Mouse (Mus musculus) urinary bladder, adult 18-20 months (tissue): Measurements from ENCODE around the gene Ppp1r3e.

Experiments used
- DNase-seq, 2 experiments: peaks; one replicate each; pipeline ENCODE4 v3.0.0; 2022; ENCODE audit warnings: low spot score in 2 of 2, mixed read lengths in 2 of 2

Ppp1r3e gene

DNA sequence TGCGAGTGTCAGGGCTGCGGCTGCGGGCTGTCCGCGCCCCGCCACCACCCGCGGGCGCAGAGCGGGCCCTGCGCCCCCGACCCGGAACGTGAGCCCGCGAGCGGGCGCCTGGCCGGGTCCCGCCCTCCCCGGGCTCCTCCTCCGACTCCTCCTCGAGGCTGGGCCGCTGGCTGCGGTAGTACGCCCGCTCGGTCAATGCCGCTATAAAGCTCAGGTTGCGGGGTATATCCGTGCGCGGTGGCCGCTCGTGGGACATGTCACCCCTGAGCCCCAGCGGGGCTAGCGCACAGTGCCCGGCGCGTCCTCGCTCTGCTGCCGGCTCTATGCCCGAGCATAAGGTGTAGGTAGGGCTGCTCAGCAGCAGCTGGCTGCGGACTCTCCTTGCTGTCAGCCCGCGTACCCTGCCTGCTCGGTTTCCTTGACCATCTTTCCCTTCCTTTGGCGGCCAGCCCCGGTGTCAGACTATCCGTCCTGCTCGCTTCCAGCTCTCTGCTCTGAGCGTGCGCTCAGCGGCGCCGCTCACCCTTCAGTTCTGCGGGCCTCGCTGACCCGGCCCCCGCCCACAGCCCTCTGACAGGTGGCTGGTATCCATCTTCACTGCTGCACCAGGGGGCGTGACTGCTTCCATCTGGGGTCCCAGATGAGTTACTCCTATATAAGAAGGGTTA, at the start of gene Ppp1r3e:
Gene Ppp1r3e, minus strand, starts transcription at position 503 of the 668 bp plus-strand sequence.
- DNase-seq: peak; percentile 56 to 82

DNA sequence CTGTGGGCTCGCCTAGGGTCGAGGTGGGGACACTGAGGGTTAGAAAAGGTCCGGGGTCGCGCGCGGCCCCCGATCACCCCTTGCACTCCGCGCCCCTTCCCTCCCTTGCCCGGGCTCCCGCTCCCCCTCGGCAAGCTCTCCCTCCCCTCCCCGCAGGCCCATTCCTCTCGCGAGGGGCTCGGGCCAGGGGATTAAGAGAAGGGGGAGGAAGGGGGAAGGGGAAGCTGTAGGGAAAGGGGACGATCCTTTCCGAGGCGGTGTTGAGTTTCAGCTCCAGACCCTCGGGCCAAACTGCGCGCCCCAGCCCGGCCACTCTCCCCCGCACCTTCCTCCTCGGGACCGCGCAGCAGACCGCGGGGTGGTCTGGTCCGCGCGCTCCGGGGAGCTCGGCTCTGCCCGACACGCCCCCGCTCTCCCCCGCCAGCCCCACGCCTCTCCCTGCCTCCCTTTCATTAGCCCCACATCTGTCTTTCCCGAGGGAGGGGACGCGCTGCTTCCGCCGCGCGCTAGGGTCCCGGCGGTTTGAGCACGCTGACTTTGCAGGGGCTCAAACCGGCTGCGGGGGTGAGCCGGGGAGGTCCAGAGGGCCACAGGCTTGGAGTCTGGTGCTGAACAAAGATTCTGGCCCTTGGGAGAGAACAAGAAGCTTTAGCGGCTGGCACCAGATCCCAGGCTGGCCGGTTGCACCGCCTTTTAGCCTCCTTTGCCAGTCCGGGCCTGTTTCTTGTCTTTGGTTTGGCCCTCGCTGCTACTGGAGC, 49.2 kb upstream of the Ppp1r3e start:
- DNase-seq: peak; percentile 75 to 81

DNA sequence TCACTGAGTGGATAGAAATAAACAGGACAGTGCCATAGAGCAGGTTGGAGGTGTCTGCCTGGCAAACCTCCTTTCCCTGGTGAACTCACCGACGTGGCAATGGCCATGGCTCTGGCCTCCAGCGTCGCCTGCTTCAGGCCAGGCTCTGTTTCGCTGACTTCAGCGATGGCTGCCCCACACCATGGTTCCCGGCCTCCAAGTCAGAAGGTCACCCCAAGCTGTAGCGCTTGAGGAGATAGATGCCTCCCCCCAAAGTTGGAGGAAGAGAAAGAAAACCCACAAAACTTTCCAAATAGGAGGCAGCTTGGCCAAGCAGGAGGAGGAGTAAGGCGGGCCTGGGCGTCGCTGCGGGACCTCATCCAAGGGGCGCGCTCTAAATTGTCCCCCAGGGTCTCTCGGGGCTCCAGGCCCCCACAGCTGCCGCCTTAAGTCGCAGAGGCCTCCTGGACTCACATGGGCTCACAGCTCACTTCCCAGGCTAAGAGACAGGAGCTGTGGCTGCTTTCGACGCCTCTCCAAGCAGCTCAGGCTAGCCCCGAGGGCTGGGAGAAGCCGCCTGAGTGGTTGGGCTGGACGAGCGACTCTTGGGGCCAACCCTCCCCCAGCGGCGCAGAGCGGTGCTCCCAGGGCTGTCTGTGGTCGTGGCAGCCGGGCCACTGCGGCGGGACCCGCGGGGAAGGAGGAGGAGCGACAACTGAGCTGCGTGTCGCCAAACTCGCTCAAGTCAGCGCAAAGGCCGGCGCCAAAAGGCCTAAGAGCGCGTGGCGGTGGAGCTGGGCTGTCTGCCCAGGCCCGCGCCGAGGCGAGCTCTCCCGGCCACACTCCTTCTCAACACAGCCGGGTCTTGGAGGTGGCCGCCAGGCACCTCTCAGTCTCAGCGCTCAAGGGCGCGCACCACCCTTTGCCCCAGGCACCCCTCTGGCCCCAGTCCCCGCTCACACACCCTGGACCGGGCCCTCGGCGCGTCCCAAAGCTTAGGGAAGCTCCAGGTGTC, 48.3 kb upstream of the Ppp1r3e start, which contains the start of gene Efs:
Gene Efs, minus strand, starts transcription at position 778 of the 994 bp plus-strand sequence.
- peak; percentile 73 to 82 for DNase-seq

GRCm38 (mm10) chr14:54924641-54925348, 47.4 kb upstream of the Ppp1r3e start:
- DNase-seq: peak in 1 of 2 experiments; percentile 84

- DNase-seq: no peak
These were observed 42.8 kb upstream of the Ppp1r3e start for GRCm38 (mm10) chr14:54920076-54920685.

DNA sequence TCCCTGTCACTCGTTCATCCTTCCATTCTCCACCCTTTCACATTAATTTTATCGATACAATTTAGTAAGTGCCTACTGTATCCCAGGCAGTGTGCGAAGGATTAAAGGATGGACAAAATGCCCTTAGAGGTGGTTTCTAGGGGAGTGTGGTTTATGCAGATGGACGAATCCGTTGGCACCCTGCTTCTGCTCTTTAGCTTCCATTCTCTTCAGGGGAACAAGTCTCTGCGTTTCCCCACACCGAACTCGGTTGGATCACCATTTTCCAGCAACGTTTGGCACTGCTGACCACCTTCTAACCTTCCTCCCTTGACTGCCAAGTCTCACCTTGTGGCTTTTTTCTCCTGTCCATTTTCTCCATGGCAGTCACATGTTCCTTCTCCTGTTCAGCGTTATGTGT, 36.0 kb upstream of the Ppp1r3e start:
- DNase-seq: no peak

DNA sequence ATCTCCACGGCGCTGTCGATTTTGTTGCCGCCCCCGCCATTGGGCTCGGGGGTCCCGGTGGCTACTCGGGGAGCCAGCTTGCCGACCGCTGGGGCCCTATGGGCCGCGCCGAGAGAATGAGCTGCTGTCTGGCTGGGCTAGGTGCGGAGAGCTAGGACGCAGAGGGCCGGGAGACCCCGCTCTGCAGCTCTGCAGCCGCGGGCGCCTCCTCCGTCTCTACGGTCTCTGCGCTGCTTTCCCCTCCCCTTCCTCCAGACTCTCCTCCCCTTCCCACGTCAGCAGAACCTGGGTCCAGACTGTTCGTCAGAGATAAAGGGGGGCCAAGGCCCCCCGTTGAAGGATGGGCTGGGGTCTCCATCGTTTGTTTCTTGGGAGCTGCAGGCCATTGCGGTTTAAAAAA, 35.5 kb upstream of the Ppp1r3e start, which contains the start of gene Slc22a17:
Gene Slc22a17, minus strand, starts transcription at position 247 of the 400 bp plus-strand sequence.
- no peak for DNase-seq

- DNase-seq: no peak
These were observed 34.9 kb upstream of the Ppp1r3e start for GRCm38 (mm10) chr14:54912109-54912850.

GRCm38 (mm10) chr14:54908682-54909081, 31.3 kb upstream of the Ppp1r3e start:
- no peak for DNase-seq

- no peak for DNase-seq
These were observed 26.3 kb upstream of the Ppp1r3e start for GRCm38 (mm10) chr14:54903641-54904040.

- peak; percentile 26 to 57 for DNase-seq
These were observed 23.0 kb upstream of the Ppp1r3e start for GRCm38 (mm10) chr14:54900383-54900782.

- no peak for DNase-seq
These were observed 20.1 kb upstream of the Ppp1r3e start for GRCm38 (mm10) chr14:54897445-54897844.

- peak; percentile 60 to 69 for DNase-seq
These were observed 17.2 kb upstream of the Ppp1r3e start for GRCm38 (mm10) chr14:54894296-54895151.

DNA sequence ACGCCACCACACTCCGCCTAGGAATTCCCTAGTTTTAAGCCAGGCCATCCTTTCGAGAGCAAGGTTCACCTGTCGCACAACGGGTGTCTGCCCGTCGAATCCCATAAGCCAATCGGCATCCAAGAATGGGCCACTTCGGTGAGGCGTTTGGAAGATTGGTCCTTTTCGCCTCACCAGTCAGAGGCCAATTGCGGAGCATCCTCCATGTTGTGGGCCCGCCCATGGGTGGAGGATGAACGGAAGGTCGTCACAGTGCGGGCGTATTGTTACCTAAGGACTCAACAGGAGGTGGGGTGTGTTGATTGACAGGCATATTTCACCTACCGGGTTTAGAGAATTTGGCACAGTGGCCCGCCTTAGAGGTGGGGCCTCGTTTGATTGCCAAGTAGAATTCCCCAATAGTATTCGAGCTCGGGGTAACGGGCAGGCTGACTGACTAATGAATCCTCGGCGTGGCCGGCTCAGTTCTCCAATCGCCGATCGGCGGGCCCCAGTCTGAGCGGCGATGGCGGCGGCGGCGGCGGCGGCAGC, 16.4 kb upstream of the Ppp1r3e start:
- peak; percentile 98 for DNase-seq

DNA sequence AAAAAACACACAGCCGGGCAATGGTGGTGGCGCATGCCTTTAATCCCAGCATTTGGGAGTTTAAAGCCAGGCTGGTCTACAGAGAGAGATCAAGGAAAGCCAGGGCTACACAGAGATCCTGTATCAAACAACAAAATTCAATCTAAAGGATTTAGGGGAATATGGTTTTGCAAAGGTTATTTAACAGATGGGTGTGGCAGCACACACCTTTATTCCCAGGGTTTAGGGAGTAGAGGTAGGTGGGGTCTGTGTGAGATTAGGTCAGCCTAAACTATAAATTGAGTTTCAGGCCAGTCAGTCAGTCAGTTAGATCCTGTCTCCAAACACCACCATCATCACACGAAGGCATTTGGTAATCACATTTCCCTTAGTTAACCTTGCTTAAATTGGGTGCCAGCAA, 14.8 kb upstream of the Ppp1r3e start, which contains the start of gene Pabpn1:
Gene Pabpn1, plus strand, starts transcription at position 301 of the 400 bp plus-strand sequence.
- no peak for DNase-seq

GRCm38 (mm10) chr14:54885309-54885708, 8.0 kb upstream of the Ppp1r3e start:
- DNase-seq: no peak

GRCm38 (mm10) chr14:54884022-54884712, 6.8 kb upstream of the Ppp1r3e start:
- DNase-seq: no peak
